Mouse (Mus musculus) thymus, postnatal 25 days (tissue): ENCODE measurements around the gene Mindy4.

ENCODE experiments used
- DNase-seq: peaks from one replicate; pipeline ENCODE4 v3.0.0; 2022

The Mindy4 gene

DNA sequence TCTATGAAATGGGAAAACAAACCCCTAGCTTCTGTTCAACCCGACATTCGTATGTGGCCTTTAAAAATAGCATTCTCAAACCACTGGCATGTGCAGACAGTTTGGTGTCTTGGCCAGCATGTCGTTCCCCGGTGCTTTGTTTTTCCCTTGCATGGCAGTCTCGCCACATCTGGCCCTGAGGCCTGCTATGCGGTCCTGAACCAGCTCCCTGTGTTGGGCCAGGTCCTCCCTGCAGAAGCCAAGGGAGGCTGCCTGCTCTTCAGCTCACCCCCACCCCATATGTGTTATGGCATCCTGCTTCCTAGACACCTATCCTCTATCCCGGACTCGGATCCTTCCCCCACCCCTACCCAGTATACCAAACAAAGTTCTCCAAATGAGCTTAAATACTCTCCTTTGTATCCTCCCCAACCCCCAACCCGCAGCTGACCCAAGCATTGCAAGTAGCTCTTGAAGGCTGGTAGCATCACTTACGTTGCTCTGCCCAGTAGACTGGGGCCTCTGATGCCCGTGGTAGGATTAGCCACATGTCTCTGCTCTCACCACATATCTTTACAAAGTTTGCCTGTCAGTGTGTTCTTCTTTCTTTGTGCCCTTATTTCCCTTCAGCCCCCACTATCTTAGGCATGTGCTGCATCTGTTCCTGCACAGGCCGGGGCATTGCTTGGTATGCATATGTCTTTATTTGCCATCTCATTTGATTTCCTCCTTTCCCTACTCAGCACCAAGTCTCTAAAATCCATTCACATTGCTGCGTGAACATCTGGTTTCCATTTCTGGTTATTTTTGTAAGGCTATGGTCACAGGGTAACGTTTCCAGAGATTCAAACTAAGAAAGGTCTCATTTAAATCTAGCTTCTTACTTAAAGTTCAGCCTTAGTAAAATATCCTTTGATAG is 55.5 kb downstream of the Mindy4 start:
- DNase-seq, result no peak

GRCm38 (mm10) chr6:55262161-55262560 is 59.0 kb downstream of the Mindy4 start:
- DNase-seq, result no peak

DNA sequence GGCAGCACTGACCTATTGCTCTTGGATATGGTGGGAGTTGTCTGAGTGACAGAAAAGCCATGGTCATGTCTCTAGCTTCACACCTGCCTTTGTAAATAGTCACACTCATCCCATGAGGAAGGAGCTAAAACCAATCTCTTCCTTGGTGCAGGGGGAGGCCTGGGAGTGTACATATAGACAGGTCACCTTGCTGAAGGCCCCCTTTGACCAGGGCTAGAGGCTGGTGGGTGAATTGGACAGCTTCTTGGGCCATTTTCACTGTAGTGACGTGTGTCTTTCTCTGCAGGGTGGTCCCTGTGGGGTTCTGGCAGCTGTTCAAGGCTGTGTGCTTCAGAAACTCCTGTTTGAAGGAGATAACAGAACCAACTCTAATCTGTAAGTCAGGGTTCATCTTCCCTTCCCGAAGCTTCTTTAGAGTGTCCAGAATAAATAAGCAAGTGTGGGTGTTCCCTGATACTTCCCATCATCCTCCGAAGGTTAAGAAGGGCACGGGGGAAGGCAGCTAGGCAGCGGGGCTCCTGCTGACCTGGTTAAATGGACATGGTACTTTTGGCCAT is 60.4 kb downstream of the Mindy4 start:
- DNase-seq, result no peak

DNA sequence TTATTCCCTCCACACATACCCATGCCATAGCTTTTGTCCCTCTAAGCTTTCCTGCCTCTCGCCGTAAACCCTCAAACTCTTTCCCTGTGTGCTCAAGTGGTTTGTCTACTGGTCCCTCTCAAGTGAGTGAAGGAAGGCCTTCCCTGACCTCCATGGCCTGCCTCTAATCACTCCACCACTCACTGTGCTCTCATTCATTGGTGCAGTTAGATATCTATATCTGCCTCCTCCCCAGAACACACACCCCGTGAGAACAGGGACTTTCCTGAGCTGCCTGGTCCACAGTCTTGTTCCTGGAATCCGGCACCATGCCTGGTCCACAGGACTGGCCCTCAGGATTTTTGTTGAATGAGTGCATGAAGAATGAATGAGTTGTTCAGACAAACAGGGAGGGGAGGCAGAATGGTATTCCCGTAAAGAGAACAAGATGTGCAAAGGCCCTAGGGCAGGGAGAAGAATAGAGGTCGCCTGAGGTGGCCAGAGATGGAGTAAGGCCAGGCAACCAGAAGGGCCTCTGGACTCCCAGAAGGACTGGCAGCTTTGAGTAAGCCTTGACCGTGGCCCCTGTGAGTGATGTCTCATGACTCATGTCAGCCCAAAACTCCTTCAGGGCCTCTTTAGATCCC is 61.7 kb downstream of the Mindy4 start:
- DNase-seq, result no peak

GRCm38 (mm10) chr6:55272952-55273351 is 69.8 kb downstream of the Mindy4 start:
- no peak for DNase-seq

DNA sequence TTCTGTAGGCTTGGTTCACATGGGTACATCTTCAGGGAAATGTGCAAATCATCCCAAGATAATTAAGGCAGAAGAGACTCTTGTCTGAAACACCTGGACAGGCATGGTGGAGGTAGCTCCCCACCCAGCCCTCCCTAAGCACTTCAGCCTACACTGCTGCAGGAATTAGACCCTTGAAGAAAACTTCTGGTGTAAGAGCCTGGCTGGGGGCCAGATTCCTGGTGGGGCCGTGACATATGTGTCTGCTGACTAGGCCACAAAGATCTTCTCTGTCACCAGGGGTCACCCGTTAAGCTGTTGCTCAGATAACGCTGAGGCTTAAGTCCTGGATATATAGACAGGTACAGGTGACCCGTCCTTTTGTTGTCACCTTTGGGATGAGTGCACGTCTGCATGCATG is 70.3 kb downstream of the Mindy4 start:
- no peak for DNase-seq

GRCm38 (mm10) chr6:55275000-55275399 is 71.8 kb downstream of the Mindy4 start:
- DNase-seq, result no peak

GRCm38 (mm10) chr6:55275786-55276185 is 72.6 kb downstream of the Mindy4 start:
- DNase-seq, result no peak

DNA sequence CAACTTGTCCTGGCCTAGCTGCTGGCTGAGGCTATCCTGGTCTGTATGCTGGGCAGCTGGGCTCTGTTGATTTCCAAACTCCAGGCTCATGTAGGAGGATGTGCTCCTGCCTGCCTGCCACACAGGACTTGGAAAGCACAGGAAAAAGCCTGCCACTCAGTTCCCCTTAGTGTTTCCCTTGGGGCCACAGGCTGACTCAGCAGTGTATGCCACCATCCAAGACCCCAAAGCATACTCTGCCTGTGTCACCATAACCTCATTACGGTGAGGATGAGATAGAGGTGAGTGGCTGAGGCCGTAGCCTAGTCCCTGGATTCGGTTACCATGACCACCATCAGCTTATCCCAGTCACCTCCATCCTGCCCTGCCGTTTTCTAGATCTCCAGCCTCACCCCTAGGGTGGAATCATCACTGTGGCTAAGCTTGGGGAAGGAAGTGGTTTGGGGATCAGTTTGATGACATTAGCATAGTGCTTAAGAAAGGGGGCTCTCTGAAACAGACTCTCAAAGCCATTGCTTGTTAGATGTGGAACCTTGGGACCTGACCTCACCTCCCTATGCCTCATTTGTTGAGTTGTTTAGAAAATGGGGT is 73.6 kb downstream of the Mindy4 start:
- no peak for DNase-seq

DNA sequence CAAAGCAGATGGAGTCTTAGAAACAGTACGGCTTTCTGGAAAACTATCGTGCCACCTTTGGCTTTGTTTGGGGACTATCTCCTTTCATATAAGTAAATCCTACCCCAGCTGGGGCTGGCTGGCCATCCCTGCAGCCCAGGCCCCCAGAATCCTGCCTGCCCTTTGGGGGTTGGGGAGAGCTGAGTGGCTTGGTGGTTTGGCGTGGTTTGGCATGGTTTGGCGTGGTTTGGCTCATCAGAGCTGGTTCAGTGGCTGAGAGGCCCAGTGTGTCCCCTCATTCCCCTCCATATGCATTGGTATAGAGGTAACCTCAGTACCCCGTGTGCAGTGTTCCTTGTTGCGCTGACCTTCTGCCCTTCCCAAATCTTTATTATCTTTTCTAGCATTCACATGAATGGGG is 74.9 kb downstream of the Mindy4 start:
- no peak for DNase-seq

DNA sequence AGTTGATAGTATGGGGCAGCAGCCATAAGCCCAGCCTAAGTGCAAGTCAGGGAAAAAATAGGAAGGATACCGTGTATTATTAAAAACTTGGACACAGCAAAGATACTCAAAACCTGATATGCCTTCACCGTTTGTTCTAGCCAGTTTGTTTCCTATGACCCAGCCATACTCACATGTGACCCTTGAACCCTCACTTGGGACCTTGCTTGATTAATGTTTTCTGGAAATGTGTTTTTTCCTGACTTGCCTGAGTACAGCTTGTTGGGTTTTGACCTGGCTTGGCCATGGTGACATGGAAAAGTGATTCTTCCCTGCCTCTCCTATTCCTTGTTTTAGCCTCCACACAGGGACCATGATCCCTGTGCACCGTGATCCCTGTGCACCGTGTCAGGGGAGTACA is 75.3 kb downstream of the Mindy4 start:
- DNase-seq, result no peak

DNA sequence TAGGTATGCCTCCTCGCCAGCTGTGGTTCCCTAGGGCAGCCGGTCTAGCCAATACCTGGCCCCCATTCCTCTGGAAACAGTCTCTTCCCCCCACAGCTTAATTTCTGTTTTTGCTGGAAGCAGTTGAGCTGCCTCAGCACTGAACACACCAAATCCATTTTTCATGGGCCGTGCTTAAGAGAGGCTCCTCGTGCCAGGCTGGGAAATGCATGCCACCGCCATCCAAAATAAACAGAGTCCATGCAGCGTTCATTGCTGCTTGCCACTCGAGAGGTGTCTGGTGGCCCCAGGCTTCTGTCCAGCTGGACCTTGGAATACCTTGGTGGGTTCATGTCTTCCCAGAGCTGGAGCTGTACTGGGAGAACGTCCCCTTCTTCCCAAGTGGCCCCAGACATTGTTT is 77.8 kb downstream of the Mindy4 start:
- no peak for DNase-seq

- DNase-seq, result no peak
Observed at GRCm38 (mm10) chr6:55281687-55282086, 78.5 kb downstream of the Mindy4 start.

DNA sequence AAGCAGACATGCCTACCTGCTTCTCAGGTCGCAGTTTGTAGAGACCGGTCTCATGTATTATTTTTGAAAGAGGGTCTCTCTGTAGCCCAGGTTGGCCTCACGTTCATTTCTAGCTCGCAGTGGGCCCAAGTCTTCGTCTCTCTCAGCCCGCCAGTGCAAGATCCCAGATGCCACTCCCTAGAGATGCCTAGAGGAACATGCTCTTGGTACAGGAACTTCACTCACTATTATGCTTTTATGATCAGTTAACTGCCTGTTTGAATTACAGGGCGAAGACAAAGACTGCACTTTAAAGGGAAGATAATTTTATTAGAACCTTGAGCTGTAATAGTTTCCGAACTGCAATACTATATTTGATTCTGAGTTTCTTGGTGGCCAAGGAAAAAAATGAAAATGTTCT is 79.2 kb downstream of the Mindy4 start:
- no peak for DNase-seq

GRCm38 (mm10) chr6:55285218-55285617 is 82.0 kb downstream of the Mindy4 start:
- DNase-seq, result no peak

DNA sequence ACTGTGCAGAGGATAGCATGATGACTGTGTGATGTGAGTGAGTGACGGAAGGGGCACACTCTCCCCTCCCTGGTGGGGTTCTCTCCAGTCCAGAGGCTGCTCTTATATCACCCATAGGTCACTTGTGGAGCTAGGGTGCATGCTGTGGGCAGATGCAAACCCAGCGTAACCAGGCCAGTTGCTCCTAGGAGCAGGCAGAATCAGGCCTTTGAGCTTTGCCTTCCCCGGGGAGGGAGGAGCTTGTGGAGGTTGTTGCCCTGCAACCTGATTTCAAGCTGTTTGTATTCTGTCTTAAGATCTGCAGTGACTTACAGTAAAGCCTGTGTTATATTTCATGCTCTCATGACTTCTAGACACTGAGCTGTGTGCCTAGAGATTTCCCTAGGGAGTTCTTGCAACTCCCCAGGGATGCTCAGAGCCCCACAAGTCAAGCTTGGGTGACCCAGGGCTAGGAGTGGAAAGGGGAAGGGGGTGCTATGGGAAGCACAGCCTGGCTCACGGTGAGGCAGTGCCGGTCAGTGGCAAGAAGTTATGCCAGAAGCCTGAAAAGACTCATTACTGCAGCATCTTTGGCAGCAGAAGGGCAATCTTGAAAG is 84.9 kb downstream of the Mindy4 start:
- DNase-seq, result no peak

DNA sequence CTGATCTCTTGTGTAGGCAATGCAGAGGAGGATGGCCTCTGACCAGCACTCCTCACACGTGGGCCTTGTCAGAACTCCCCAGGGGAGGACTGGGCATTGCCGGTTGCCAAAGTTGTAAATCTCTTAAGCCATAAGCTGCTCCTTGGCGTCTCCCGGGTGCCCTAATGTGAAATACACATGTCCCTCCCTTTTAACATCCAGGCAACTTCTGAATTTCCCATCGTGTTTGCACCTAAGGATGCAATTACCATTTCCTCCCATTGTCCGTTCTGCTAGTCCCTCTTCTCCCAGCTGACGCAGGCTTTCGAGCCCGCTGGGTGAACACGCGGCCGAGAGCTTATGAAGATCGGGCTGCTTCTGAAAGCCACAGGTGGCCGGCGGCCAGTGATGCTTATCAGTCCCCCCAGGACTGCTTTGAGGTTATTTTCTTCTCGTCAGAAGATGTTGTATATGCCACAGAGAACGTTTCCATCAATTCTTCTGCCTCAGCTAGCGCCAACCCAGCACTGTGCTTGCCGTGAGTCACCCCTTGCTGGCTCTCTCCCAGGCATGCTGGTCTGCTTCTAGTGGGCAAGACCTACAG is 91.5 kb downstream of the Mindy4 start:
- no peak for DNase-seq

GRCm38 (mm10) chr6:55295325-55295724 is 92.1 kb downstream of the Mindy4 start:
- no peak for DNase-seq

DNA sequence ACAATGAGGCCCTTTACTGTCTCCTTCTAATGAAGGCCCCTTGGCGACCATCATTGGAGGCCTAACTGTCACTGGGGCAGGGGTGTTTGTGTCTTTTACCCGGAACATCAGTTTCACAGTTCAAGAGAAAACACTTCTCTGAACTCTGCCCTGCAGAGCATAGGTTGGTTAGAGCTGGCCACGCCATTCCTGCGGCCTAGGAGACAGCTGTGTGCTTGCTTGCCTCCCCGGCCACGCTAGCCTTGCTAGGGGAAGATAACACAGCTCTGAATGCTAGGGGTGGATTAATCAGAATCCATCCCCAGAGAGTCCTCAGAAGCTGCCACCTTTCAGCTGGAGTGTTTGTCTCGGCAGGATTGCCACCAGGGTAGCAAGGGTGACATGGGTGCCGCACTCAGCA is 96.3 kb downstream of the Mindy4 start:
- no peak for DNase-seq

DNA sequence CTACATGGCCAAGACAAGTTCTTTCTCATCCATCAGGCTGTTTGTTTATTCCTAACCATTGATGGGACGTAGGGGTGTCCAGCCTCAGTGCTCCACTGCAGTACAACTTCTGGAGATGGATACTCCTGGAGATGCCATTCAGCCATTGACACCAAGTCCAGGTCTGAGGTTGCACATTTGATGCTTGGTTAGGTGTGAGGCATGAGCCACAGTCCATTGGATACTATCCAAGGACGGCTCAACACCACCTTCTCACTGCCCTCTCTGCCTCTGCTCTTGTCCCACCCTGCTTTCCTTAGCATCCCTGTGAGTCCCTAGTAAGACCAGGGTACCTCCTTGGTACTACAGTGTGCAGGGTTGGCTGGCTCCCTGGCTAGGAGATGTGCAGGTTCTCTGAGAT is 96.7 kb downstream of the Mindy4 start:
- no peak for DNase-seq

- no peak for DNase-seq
Observed at GRCm38 (mm10) chr6:55300704-55301103, 97.5 kb downstream of the Mindy4 start.

GRCm38 (mm10) chr6:55310179-55310578 is 107.0 kb downstream of the Mindy4 start:
- DNase-seq, result no peak

DNA sequence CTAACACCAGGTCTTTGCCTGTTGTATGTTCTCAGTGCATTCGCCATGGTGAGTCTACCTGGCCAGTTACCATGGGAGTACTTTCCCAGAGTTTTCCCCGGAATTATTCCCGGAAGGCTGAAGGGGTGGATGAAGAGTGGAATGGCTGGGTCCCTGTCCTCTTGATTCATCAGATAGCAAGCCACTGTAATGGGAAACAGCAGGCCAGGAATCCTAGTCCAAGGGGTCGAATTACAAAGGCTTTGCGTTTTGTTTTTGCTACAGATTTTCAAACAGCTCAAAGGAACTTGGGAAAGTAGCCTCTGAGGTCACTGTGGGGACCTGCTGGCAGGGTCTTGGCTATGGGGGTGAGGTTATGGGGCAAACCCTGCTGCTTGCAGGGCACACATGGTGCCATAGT is 108.8 kb downstream of the Mindy4 start:
- DNase-seq, result no peak
